Mouse (Mus musculus): Measurements from ENCODE around the gene Lamp2. TPM values are rescaled to one million over a fixed set of nuclear protein-coding genes. Genes with fewer than 3 reads are reported as not detected.
"Not testable (repeated sequence)": the region's sequence is repeated elsewhere in the genome, so short reads cannot be mapped to it uniquely, and the experiment has no call there.

The Lamp2 gene
- polyA plus RNA-seq (2014; fragmentation: Nextera tagmentation; extraction: Ambion mirVana) = 76.1 and 83.0 TPM in 2 replicates

DNA sequence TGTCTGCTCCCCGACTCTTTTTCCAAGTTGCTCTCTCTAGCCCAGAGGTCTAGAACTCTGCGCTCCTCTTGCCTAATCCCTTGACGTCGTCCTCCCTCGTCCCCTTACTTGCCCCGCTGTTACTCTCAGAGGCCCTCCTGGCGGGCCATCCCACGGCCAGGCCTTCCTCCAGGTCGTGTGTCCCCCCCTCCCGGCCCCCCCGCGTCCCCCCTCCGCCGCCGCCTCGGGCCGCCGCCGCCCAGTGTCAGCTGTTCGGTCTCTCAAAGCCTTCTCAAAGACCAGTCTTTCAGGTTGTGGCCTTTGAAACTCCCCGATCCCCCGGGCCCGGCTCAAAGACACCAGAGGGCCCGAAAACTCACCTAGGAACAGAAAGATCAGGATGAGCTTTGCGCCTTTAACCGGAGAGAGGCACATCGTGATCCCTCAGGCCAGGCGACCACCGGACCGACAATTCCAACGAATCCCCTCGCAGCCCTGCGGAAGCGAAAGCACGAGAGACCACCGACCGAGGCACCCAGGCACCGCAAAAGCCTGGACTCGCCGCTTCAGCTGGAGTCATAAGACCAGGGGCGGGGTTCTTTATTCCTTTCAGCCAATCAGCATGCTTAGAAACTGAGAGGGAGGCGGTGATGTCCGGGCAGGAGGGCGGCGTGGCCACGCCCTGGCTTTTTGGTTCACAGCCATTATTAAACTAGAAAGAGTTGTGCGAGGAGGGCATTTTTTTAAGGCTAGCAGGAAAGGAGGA is at the start of gene Lamp2:
Lamp2 (minus strand) TSS at position 565 of the 745 bp plus-strand sequence.
- peak; percentile 95 for ATAC-seq (replicated peaks; ENCODE audit: low FRiP score)
- peak within 1 kb of the TSS; percentile 54 for H3K4me2 ChIP-seq (ENCODE audit: low read depth, low read length, severe bottlenecking)
- no peaks in the 10 kb centered on the region for H3K36me3 ChIP-seq (ENCODE audit: control insufficient read depth, insufficient read depth, low read length)
- H3K4me3 ChIP-seq (ENCODE audit: low read depth, low read length) = peak within 1 kb of the TSS; percentile 57
- no peaks in the 10 kb centered on the region for H3K4me1 ChIP-seq (replicated peaks; ENCODE audit: control insufficient read depth, insufficient read depth, low read length)
- H3K9me3 ChIP-seq (ENCODE audit: control insufficient read depth, low read length) = no peaks in the 10 kb centered on the region
- H3K27ac ChIP-seq (ENCODE audit: low read depth, low read length) = 0 out of 2 replicates have a peak within 1 kb of the TSS, but pooled peaks have one; percentile 41
- peak; percentile 80 for DNase-seq (ENCODE audit: low spot score)
- WGBS = 15% methylated on average over 45 of the region's 47 CpGs
- H3K27me3 ChIP-seq (ENCODE audit: control insufficient read depth, insufficient read depth, low read length) = no peaks in the 10 kb centered on the region
- peak within 1 kb of the TSS; percentile 67 for H3K9ac ChIP-seq (ENCODE audit: low read length)

DNA sequence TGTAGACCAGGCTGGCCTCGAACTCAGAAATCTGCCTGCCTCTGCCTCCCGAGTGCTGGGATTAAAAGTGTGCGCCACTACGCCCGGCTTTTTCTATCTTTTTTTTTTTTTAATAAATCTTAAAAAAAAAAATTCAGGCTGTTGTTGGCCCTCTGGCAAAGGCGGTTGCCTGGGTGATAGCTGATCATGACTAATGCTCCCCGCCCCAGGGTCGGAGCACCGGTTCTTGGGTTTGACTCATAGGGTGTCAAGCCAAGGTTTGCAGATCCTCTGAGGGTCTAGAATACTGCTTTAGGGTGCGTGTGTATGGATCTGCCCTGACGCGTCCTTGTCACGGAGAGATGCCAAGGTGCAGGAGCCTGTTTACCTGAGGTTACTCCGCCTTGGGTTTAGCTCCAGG is 48.6 kb upstream of the Lamp2 start:
- DNase-seq (ENCODE audit: low spot score) (no peak), ATAC-seq (replicated peaks; ENCODE audit: low FRiP score) (no peak)
- no peaks in the 10 kb centered on the region for H3K4me1 ChIP-seq (replicated peaks; ENCODE audit: control insufficient read depth, insufficient read depth, low read length)
- H3K36me3 ChIP-seq (ENCODE audit: control insufficient read depth, insufficient read depth, low read length) = no peaks in the 10 kb centered on the region
- no peaks in the 10 kb centered on the region for H3K27me3 ChIP-seq (ENCODE audit: control insufficient read depth, insufficient read depth, low read length)
- H3K9me3 ChIP-seq (ENCODE audit: control insufficient read depth, low read length) = no peaks in the 10 kb centered on the region
- H3K27ac ChIP-seq (ENCODE audit: low read depth, low read length) = no peak overlapping the region
- H3K4me2 ChIP-seq (ENCODE audit: low read depth, low read length, severe bottlenecking) = no peak overlapping the region
- no peak overlapping the region for H3K4me3 ChIP-seq (ENCODE audit: low read depth, low read length)
- H3K9ac ChIP-seq (ENCODE audit: low read length) = no peak overlapping the region
- WGBS = 91% methylated on average over 13 of the region's 14 CpGs

GRCm38 (mm10) chrX:38502182-38502581 is 45.9 kb upstream of the Lamp2 start:
- H3K9me3 ChIP-seq (ENCODE audit: control insufficient read depth, low read length); H3K4me2 ChIP-seq (ENCODE audit: low read depth, low read length, severe bottlenecking); H3K9ac ChIP-seq (ENCODE audit: low read length); DNase-seq (ENCODE audit: low spot score); H3K27ac ChIP-seq (ENCODE audit: low read depth, low read length); ATAC-seq (replicated peaks; ENCODE audit: low FRiP score); H3K27me3 ChIP-seq (ENCODE audit: control insufficient read depth, insufficient read depth, low read length); H3K36me3 ChIP-seq (ENCODE audit: control insufficient read depth, insufficient read depth, low read length); H3K4me1 ChIP-seq (replicated peaks; ENCODE audit: control insufficient read depth, insufficient read depth, low read length); H3K4me3 ChIP-seq (ENCODE audit: low read depth, low read length): not testable (repeated sequence)
- WGBS = 73% methylated on average over 5 of the region's 5 CpGs

GRCm38 (mm10) chrX:38485464-38485863 is 29.2 kb upstream of the Lamp2 start:
- not testable (repeated sequence) for H3K9me3 ChIP-seq (ENCODE audit: control insufficient read depth, low read length); H3K27ac ChIP-seq (ENCODE audit: low read depth, low read length); H3K4me1 ChIP-seq (replicated peaks; ENCODE audit: control insufficient read depth, insufficient read depth, low read length); H3K9ac ChIP-seq (ENCODE audit: low read length); H3K4me3 ChIP-seq (ENCODE audit: low read depth, low read length); ATAC-seq (replicated peaks; ENCODE audit: low FRiP score); H3K27me3 ChIP-seq (ENCODE audit: control insufficient read depth, insufficient read depth, low read length); H3K4me2 ChIP-seq (ENCODE audit: low read depth, low read length, severe bottlenecking); H3K36me3 ChIP-seq (ENCODE audit: control insufficient read depth, insufficient read depth, low read length); DNase-seq (ENCODE audit: low spot score)
- 20% methylated on average over 20 of the region's 20 CpGs for WGBS

GRCm38 (mm10) chrX:38478583-38478982 is 22.3 kb upstream of the Lamp2 start:
- H3K4me3 ChIP-seq (ENCODE audit: low read depth, low read length) = no peak overlapping the region
- H3K9ac ChIP-seq (ENCODE audit: low read length) = no peak overlapping the region
- DNase-seq (ENCODE audit: low spot score) (no peak), ATAC-seq (replicated peaks; ENCODE audit: low FRiP score) (no peak)
- 68% methylated on average over 1 of the region's 1 CpGs for WGBS
- H3K27ac ChIP-seq (ENCODE audit: low read depth, low read length) = no peak overlapping the region
- H3K9me3 ChIP-seq (ENCODE audit: control insufficient read depth, low read length) = no peaks in the 10 kb centered on the region
- no peak overlapping the region for H3K4me2 ChIP-seq (ENCODE audit: low read depth, low read length, severe bottlenecking)
- no peaks in the 10 kb centered on the region for H3K36me3 ChIP-seq (ENCODE audit: control insufficient read depth, insufficient read depth, low read length)
- H3K4me1 ChIP-seq (replicated peaks; ENCODE audit: control insufficient read depth, insufficient read depth, low read length) = no peaks in the 10 kb centered on the region
- no peaks in the 10 kb centered on the region for H3K27me3 ChIP-seq (ENCODE audit: control insufficient read depth, insufficient read depth, low read length)

DNA sequence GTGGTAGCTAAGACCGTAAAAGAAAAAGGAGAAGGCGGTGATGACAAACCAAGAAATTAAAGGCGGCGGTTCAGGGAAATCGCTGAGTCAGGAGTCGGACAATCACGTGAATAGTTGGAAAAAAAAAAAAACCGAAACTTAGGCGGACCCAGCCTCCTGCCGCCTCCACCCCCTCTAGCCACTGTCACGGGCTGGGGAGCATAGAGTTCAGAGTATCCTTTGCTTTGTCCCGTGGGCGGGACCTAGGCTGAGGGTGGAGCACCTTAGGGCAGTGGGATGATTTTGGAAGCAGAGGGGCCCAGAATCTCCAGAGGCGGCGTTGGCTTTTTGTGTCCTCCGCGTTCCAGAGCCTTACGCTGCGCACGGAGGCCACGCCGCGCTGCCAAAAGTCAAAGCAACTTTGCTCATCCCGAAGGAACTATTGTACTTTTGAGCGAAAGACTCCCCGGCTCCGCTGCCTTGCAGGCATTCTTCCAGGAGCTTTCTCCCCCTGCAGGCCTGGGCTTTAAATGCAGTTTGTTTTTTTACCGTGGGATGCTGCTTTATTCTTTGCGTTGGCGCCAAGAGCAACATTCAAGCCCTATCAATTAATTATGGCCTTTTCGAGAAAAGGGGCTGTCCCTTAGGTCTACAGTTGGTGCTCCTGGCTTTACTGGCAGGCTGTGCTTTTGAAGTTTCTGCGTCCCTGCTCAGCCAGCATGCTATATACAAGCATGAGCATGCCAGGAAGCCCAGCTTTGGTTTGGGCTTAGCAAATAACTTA is 17.5 kb upstream of the Lamp2 start:
- WGBS = 16% methylated on average over 31 of the region's 32 CpGs

GRCm38 (mm10) chrX:38473164-38473536 is 16.9 kb upstream of the Lamp2 start:
- 21% methylated on average over 10 of the region's 10 CpGs for WGBS
- H3K27ac ChIP-seq (ENCODE audit: low read depth, low read length) = no peak overlapping the region
- no peaks in the 10 kb centered on the region for H3K4me1 ChIP-seq (replicated peaks; ENCODE audit: control insufficient read depth, insufficient read depth, low read length)
- DNase-seq (ENCODE audit: low spot score) = peak; percentile 52
- H3K4me3 ChIP-seq (ENCODE audit: low read depth, low read length) = peak overlapping the region; percentile 43; the same call in 1 of the 2 replicates
- H3K9me3 ChIP-seq (ENCODE audit: control insufficient read depth, low read length) = no peaks in the 10 kb centered on the region
- H3K36me3 ChIP-seq (ENCODE audit: control insufficient read depth, insufficient read depth, low read length) = no peaks in the 10 kb centered on the region
- H3K9ac ChIP-seq (ENCODE audit: low read length) = no peak overlapping the region
- no peaks in the 10 kb centered on the region for H3K27me3 ChIP-seq (ENCODE audit: control insufficient read depth, insufficient read depth, low read length)
- peak; percentile 61 for ATAC-seq (replicated peaks; ENCODE audit: low FRiP score)
- H3K4me2 ChIP-seq (ENCODE audit: low read depth, low read length, severe bottlenecking) = peak overlapping the region; percentile 27; the same call in 1 of the 2 replicates

More for the DNA sequence above, 17.5 kb upstream of the Lamp2 start:
- Histone ChIP-seq H3K4me2 (ENCODE audit: low read depth, low read length, severe bottlenecking) (peak overlapping the region; percentile 40; the same call in 1 of the 2 replicates), H3K9ac (ENCODE audit: low read length) (peak overlapping the region; percentile 39), H3K4me1 (replicated peaks; ENCODE audit: control insufficient read depth, insufficient read depth, low read length) (no peaks in the 10 kb centered on the region), H3K27ac (ENCODE audit: low read depth, low read length) (peak overlapping the region; percentile 72), H3K4me3 (ENCODE audit: low read depth, low read length) (peak overlapping the region; percentile 43), H3K27me3 (ENCODE audit: control insufficient read depth, insufficient read depth, low read length) (no peaks in the 10 kb centered on the region), H3K36me3 (ENCODE audit: control insufficient read depth, insufficient read depth, low read length) (no peaks in the 10 kb centered on the region), H3K9me3 (ENCODE audit: control insufficient read depth, low read length) (no peaks in the 10 kb centered on the region)
- ATAC-seq (replicated peaks; ENCODE audit: low FRiP score) = peak; percentile 98
- DNase-seq (ENCODE audit: low spot score) = peak; percentile 81

- no peaks in the 10 kb centered on the region for H3K4me1 ChIP-seq (replicated peaks; ENCODE audit: control insufficient read depth, insufficient read depth, low read length)
- H3K4me3 ChIP-seq (ENCODE audit: low read depth, low read length) = no peak overlapping the region
- no peak overlapping the region for H3K9ac ChIP-seq (ENCODE audit: low read length)
- no peaks in the 10 kb centered on the region for H3K9me3 ChIP-seq (ENCODE audit: control insufficient read depth, low read length)
- DNase-seq (ENCODE audit: low spot score) = no peak
- no peaks in the 10 kb centered on the region for H3K36me3 ChIP-seq (ENCODE audit: control insufficient read depth, insufficient read depth, low read length)
- no peaks in the 10 kb centered on the region for H3K27me3 ChIP-seq (ENCODE audit: control insufficient read depth, insufficient read depth, low read length)
- no peak overlapping the region for H3K4me2 ChIP-seq (ENCODE audit: low read depth, low read length, severe bottlenecking)
- no peak overlapping the region for H3K27ac ChIP-seq (ENCODE audit: low read depth, low read length)
- ATAC-seq (replicated peaks; ENCODE audit: low FRiP score) = no peak
These were observed 10.0 kb upstream of the Lamp2 start for GRCm38 (mm10) chrX:38466236-38466635.

Measured in forebrain, embryonic 11.5 days (tissue).